Mouse (Mus musculus) ovary, postnatal 14 days (tissue): ENCODE measurements around the gene Nxph2.

ENCODE experiments used
- DNase-seq: peaks from one replicate; pipeline ENCODE4 v3.0.0; 2022; ENCODE audit warnings: low spot score

Nxph2 gene

DNA sequence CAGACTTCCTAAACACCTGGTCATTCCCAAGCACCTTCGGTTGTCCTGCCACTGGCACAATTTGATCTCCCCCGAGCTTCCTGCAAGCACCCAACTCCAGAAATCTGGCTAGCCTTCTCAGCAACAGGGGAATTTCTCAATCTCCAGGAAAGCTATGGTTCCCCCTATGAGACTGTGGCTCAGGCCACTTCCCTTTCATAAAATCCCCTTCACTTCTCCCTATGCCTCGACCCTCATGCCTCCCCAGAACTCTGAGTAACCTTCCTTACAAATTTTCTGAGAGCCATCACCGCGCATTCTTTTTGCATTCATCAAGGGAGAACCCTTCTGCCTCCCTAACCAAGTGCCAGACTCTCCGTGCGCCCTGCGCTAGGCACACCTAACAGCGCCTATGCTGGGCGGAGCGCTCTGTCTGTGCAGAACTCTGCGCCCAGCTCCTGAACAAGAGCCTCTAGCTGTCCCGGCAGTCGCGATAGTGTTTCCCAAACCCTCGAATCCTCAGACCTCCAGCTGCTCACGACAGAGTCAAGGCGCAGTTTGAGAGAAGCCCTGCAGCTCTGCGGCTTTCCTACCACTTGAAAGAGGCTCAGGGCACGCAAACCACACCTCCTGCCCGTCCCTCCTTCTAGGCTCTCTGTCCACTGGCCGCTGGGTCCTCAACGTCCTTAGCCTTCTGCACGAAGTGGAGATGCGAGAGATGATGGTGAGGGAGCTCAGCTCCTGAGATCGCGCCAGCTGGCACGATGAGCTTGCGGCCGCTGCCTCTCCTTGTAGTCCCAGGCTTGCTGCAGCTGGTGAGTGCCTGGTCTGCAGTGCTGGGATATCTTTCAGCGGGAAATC is at the start of gene Nxph2:
Gene Nxph2 (plus strand): TSS at position 501 of the 840 bp plus-strand sequence.
- no peak for DNase-seq

GRCm38 (mm10) chr2:23290991-23291390 is 30.1 kb upstream of the Nxph2 start:
- peak; percentile 30 for DNase-seq

DNA sequence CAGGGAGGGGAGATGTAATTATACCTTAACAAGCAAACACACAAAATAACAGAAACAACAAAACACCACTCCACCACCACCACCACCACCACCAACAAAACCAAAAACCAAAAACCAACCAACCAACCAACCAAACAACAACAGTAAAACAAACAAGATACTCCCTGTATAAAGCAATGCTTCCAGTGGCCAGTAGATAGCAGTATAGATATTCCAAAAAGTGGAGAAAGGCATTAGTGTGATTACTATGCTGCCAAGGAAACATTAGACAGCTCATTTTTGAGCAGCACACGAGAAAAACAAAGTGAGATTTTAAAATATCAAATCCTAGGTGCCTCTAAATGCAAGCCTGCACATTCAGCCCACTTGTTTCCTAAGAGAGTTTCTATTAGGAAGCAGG is 6.2 kb upstream of the Nxph2 start:
- DNase-seq = no peak
